Mouse (Mus musculus) heart, adult 11 months (tissue): ENCODE data around the gene Taf9.

ENCODE experiments used
- DNase-seq: peaks from one replicate; pipeline ENCODE4 v3.0.0; 2022

Taf9 gene

GRCm38 (mm10) chr13:100670181-100670741 lies 18.9 kb downstream of the Taf9 start:
- peak; percentile 7 for DNase-seq

- DNase-seq = no peak
These were observed 24.7 kb downstream of the Taf9 start for GRCm38 (mm10) chr13:100675936-100676635.

- no peak for DNase-seq
These were observed 30.2 kb downstream of the Taf9 start for GRCm38 (mm10) chr13:100681615-100682014.

- no peak for DNase-seq
These were observed 31.5 kb downstream of the Taf9 start for GRCm38 (mm10) chr13:100682837-100683236.

GRCm38 (mm10) chr13:100684355-100684754 lies 33.0 kb downstream of the Taf9 start:
- no peak for DNase-seq

GRCm38 (mm10) chr13:100687513-100687912 lies 36.1 kb downstream of the Taf9 start:
- peak; percentile 51 for DNase-seq

GRCm38 (mm10) chr13:100697541-100697940 lies 46.2 kb downstream of the Taf9 start:
- no peak for DNase-seq

- peak; percentile 55 for DNase-seq
These were observed 47.5 kb downstream of the Taf9 start for GRCm38 (mm10) chr13:100698866-100699265.

- DNase-seq = peak; percentile 78
These were observed 52.1 kb downstream of the Taf9 start for GRCm38 (mm10) chr13:100703468-100703867.
